Mouse (Mus musculus) liver, embryonic 14.5 days (tissue): ENCODE measurements around the gene Cyp2f2.

ENCODE experiments used
- CTCF ChIP-seq: IDR thresholded peaks from 2 replicates; pipeline ENCODE4 v1.5.1; 2016; ENCODE audit warnings: antibody characterized with exemption, low read depth, control low read depth
- EP300 ChIP-seq: IDR thresholded peaks from 2 replicates; pipeline ENCODE4 v1.6.1; 2016; ENCODE audit warnings: antibody characterized with exemption, low read depth

GRCm38 (mm10) chr7:27164112-27164947 lies 44.6 kb downstream of the Cyp2f2 start:
- TF ChIP-seq CTCF (no peak), EP300 (no peak)
